Mouse (Mus musculus) intestine, postnatal 0 days (tissue): ENCODE results near the gene Slc25a34. TPM values are rescaled to one million over a fixed set of nuclear protein-coding genes. Genes with fewer than 3 reads are reported as not detected.

Experiments used
- ATAC-seq: fragments of 200-750 bp; cut with Nextera tagmentation; 2 replicates; pipeline ENCODE4 v1.8.0; 2017; ENCODE audit warnings: mild to moderate bottlenecking, moderate TSS enrichment, moderate library complexity
- H3K27ac ChIP-seq: fragments of 300-500 bp; sonication (generic); 2 replicates; pipeline ENCODE4 v1.5.1; 2014; ENCODE audit warnings: mild to moderate bottlenecking, low read depth, low read length, moderate library complexity
- H3K27me3 ChIP-seq: fragments of 300-500 bp; sonication (generic); replicated peaks from 2 replicates; pipeline ENCODE4 v1.6.1; 2014; ENCODE audit warnings: low read length, mixed read lengths; ENCODE audit not compliant: control insufficient read depth, insufficient read depth
- H3K36me3 ChIP-seq: fragments of 300-500 bp; sonication (generic); 2 replicates; pipeline ENCODE4 v1.6.1; 2014; ENCODE audit warnings: mild to moderate bottlenecking, moderate library complexity; ENCODE audit not compliant: control insufficient read depth, insufficient read depth
- H3K4me1 ChIP-seq: fragments of 300-500 bp; sonication (generic); replicated peaks from 2 replicates; pipeline ENCODE4 v1.6.1; 2014; ENCODE audit warnings: antibody characterized with exemption, low read length, mixed read lengths; ENCODE audit not compliant: control insufficient read depth, insufficient read depth
- H3K4me2 ChIP-seq: fragments of 300-500 bp; sonication (generic); replicated peaks from 2 replicates; pipeline ENCODE4 v1.6.1; 2014; ENCODE audit warnings: low read depth, mild to moderate bottlenecking, moderate library complexity
- H3K4me3 ChIP-seq: fragments of 300-500 bp; sonication (generic); 2 replicates; pipeline ENCODE4 v1.5.1; 2014; ENCODE audit warnings: low read depth, low read length
- H3K9ac ChIP-seq: fragments of 300-500 bp; sonication (generic); 2 replicates; pipeline ENCODE4 v1.6.1; 2014; ENCODE audit warnings: mild to moderate bottlenecking, low read depth, low read length
- H3K9me3 ChIP-seq: fragments of 300-500 bp; sonication (generic); 2 replicates; pipeline ENCODE4 v1.6.1; 2016; ENCODE audit warnings: mixed run types; ENCODE audit not compliant: control insufficient read depth
- CTCF ChIP-seq: sonication (generic); IDR thresholded peaks from 2 replicates; pipeline ENCODE4 v1.5.1; 2016; ENCODE audit warnings: low read depth, mild to moderate bottlenecking, control low read depth, antibody characterized with exemption, moderate library complexity
- WGBS: fragments of 180-500 bp; shearing (Covaris S2); extraction: QIAGEN DNeasy Blood & Tissue Kit; methylation state at CpG from one replicate; pipeline ENCODE4 v1.1.7; 2014; 5-methylcytosine and 5-hydroxymethylcytosine counted together
- polyA plus RNA-seq: library from polyadenylated mRNA; unstranded; fragments of >200 nt; fragmentation: Nextera tagmentation; extraction: Ambion mirVana; gene quantifications from 2 replicates; pipeline ENCODE4 v1.2.1, GENCODE M21; 2015

The Slc25a34 gene
- polyA plus RNA-seq, 1 experiment from 2014 or later = 23.8 TPM

DNA sequence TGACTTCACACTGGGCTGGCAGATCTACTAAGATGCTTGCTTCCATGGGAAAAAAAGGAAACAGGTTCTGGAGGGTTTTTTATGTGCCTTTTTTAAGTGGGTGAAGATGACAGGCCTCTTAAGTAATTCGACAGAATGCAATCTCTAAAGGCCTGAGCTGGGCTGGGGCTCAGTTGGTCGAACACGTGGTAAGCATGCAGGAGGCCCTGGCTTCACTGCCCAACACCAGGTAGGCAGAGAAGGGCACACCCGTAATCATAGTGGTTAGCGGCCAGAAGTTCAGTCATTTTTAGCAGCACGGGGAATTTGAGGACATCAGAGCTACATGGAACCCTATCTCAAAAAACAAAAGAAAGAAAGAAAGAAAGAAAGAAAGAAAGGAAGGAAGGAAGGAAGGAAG is 30.9 kb upstream of the Slc25a34 start:
- no peak overlapping the region for H3K4me2 ChIP-seq
- no peak overlapping the region for H3K27ac ChIP-seq
- no peaks in the 10 kb centered on the region for H3K4me1 ChIP-seq
- no peak for TF ChIP-seq CTCF
- no peaks in the 10 kb centered on the region for H3K27me3 ChIP-seq
- no peaks in the 10 kb centered on the region for H3K9me3 ChIP-seq
- no peak for ATAC-seq
- no peaks in the 10 kb centered on the region; the same call in 1 of the 2 replicates for H3K36me3 ChIP-seq
- no peak overlapping the region for H3K9ac ChIP-seq
- H3K4me3 ChIP-seq = no peak overlapping the region
- 90% methylated on average over 6 of the region's 6 CpGs for WGBS

GRCm38 (mm10) chr4:141653813-141654212 is 30.2 kb upstream of the Slc25a34 start:
- TF ChIP-seq CTCF = no peak
- no peak overlapping the region for H3K27ac ChIP-seq
- H3K4me3 ChIP-seq = no peak overlapping the region
- no peaks in the 10 kb centered on the region for H3K4me1 ChIP-seq
- H3K9ac ChIP-seq = no peak overlapping the region
- H3K4me2 ChIP-seq = no peak overlapping the region
- 91% methylated on average over 13 of the region's 13 CpGs for WGBS
- H3K9me3 ChIP-seq = no peaks in the 10 kb centered on the region
- no peak for ATAC-seq
- H3K36me3 ChIP-seq = no peaks in the 10 kb centered on the region; the same call in 1 of the 2 replicates
- no peaks in the 10 kb centered on the region for H3K27me3 ChIP-seq

- TF ChIP-seq CTCF = no peak
- 88% methylated on average over 8 of the region's 8 CpGs for WGBS
- Histone ChIP-seq H3K4me3 (no peak overlapping the region), H3K36me3 (no peaks in the 10 kb centered on the region; the same call in 1 of the 2 replicates), H3K9me3 (no peaks in the 10 kb centered on the region), H3K27me3 (no peaks in the 10 kb centered on the region), H3K4me2 (no peak overlapping the region), H3K9ac (no peak overlapping the region), H3K4me1 (no peaks in the 10 kb centered on the region), H3K27ac (no peak overlapping the region)
- no peak for ATAC-seq
Measured at GRCm38 (mm10) chr4:141653044-141653443, 29.4 kb upstream of the Slc25a34 start.

- Histone ChIP-seq H3K4me1 (no peaks in the 10 kb centered on the region), H3K4me3 (no peak overlapping the region), H3K9me3 (no peaks in the 10 kb centered on the region), H3K36me3 (no peaks in the 10 kb centered on the region; the same call in 1 of the 2 replicates), H3K4me2 (no peak overlapping the region), H3K27ac (no peak overlapping the region), H3K9ac (no peak overlapping the region), H3K27me3 (no peaks in the 10 kb centered on the region)
- no peak for ATAC-seq
- 83% methylated on average over 10 of the region's 10 CpGs for WGBS
- TF ChIP-seq CTCF = no peak
Measured at GRCm38 (mm10) chr4:141651944-141652343, 28.3 kb upstream of the Slc25a34 start.

GRCm38 (mm10) chr4:141651286-141651685 is 27.7 kb upstream of the Slc25a34 start:
- Histone ChIP-seq H3K9ac (no peak overlapping the region), H3K36me3 (no peaks in the 10 kb centered on the region; the same call in 1 of the 2 replicates), H3K4me2 (no peak overlapping the region), H3K27me3 (no peaks in the 10 kb centered on the region), H3K9me3 (no peaks in the 10 kb centered on the region), H3K4me3 (no peak overlapping the region), H3K4me1 (no peaks in the 10 kb centered on the region), H3K27ac (no peak overlapping the region)
- no peak for TF ChIP-seq CTCF
- no peak for ATAC-seq
- 87% methylated on average over 6 of the region's 6 CpGs for WGBS

DNA sequence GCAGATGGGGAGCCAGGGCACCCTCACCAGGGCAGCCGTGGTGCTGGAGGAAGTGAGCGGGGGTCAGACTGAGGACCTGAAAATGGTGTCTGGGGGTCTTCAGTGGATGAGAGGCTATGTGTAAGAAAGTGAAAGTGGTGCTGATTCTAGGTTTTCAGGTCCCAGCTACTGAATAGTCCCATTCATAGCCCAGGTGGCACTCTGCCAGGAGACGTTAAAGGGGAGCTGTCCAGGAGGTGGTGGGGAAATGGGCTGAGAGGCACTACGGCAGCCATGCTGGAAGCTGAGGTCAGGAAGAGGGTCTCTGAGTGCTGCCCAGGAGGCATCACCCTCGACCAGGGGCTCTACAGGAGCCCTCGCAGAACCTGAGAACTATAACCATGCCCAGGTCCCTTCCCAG is 25.6 kb upstream of the Slc25a34 start:
- TF ChIP-seq CTCF = no peak
- WGBS = 75% methylated on average over 6 of the region's 6 CpGs
- no peaks in the 10 kb centered on the region for H3K27me3 ChIP-seq
- H3K36me3 ChIP-seq = no peaks in the 10 kb centered on the region; the same call in 1 of the 2 replicates
- H3K4me3 ChIP-seq = no peak overlapping the region
- H3K4me2 ChIP-seq = no peak overlapping the region
- H3K27ac ChIP-seq = no peak overlapping the region
- H3K9me3 ChIP-seq = no peaks in the 10 kb centered on the region
- H3K9ac ChIP-seq = no peak overlapping the region
- H3K4me1 ChIP-seq = no peaks in the 10 kb centered on the region
- ATAC-seq = no peak

GRCm38 (mm10) chr4:141648262-141648661 is 24.6 kb upstream of the Slc25a34 start:
- no peaks in the 10 kb centered on the region for H3K36me3 ChIP-seq
- H3K27ac ChIP-seq = no peak overlapping the region
- 90% methylated on average over 5 of the region's 5 CpGs for WGBS

More at GRCm38 (mm10) chr4:141648262-141648661, 24.6 kb upstream of the Slc25a34 start:
- Histone ChIP-seq H3K4me1 (no peaks in the 10 kb centered on the region), H3K4me3 (no peak overlapping the region), H3K27me3 (no peaks in the 10 kb centered on the region), H3K9ac (no peak overlapping the region), H3K9me3 (no peaks in the 10 kb centered on the region), H3K4me2 (no peak overlapping the region)
- no peak for ATAC-seq
- TF ChIP-seq CTCF = no peak
